Mouse (Mus musculus) myocyte (in vitro differentiated cells): Measurements from ENCODE around the gene Slc27a1.

Experiments
- CEBPB ChIP-seq: IDR thresholded peaks from 2 replicates; pipeline ENCODE4 v1.6.1; 2011; ENCODE audit warnings: mild to moderate bottlenecking, moderate library complexity; ENCODE audit not compliant: poor library complexity, insufficient read depth, severe bottlenecking
- E2F4 ChIP-seq: IDR thresholded peaks from one replicate; pipeline ENCODE4 v1.6.1; 2011; ENCODE audit warnings: mild to moderate bottlenecking, control low read depth, moderate library complexity; ENCODE audit not compliant: insufficient read depth
- MAX ChIP-seq: IDR thresholded peaks from one replicate; pipeline ENCODE4 v1.6.1; 2011; ENCODE audit warnings: low read depth, mild to moderate bottlenecking, control low read depth
- MYOD1 ChIP-seq, 3 experiments: IDR thresholded peaks; one replicate each; pipeline ENCODE4 v1.6.1; 2011; ENCODE audit warnings: control low read depth in 2 of 3, low read depth in 2 of 3, mild to moderate bottlenecking in 2 of 3, moderate library complexity in 1 of 3; ENCODE audit not compliant: insufficient read length in 2 of 3, control insufficient read depth in 1 of 3
- POLR2A ChIP-seq: IDR thresholded peaks from one replicate; pipeline ENCODE4 v1.6.1; 2011; ENCODE audit warnings: low read depth, mild to moderate bottlenecking, control low read depth, moderate library complexity; ENCODE audit not compliant: insufficient read length
- POLR2AphosphoS2 ChIP-seq: IDR thresholded peaks from one replicate; pipeline ENCODE4 v1.6.1; 2011; ENCODE audit warnings: low read depth, control low read depth; ENCODE audit not compliant: insufficient read length
- SRF ChIP-seq: IDR thresholded peaks from one replicate; pipeline ENCODE4 v1.6.1; 2011; ENCODE audit warnings: low read depth; ENCODE audit not compliant: control insufficient read depth, insufficient read length
- TCF12 ChIP-seq: IDR thresholded peaks from one replicate; pipeline ENCODE4 v1.6.1; 2011; ENCODE audit warnings: mild to moderate bottlenecking, control low read depth; ENCODE audit not compliant: poor library complexity, insufficient read depth, severe bottlenecking
- TCF3 ChIP-seq: IDR thresholded peaks from one replicate; pipeline ENCODE4 v1.6.1; 2011; ENCODE audit warnings: low read depth, control low read depth; ENCODE audit not compliant: insufficient read length
- USF1 ChIP-seq: IDR thresholded peaks from one replicate; pipeline ENCODE4 v1.6.1; 2011; ENCODE audit warnings: low read depth, mild to moderate bottlenecking, control low read depth, moderate library complexity

DNA sequence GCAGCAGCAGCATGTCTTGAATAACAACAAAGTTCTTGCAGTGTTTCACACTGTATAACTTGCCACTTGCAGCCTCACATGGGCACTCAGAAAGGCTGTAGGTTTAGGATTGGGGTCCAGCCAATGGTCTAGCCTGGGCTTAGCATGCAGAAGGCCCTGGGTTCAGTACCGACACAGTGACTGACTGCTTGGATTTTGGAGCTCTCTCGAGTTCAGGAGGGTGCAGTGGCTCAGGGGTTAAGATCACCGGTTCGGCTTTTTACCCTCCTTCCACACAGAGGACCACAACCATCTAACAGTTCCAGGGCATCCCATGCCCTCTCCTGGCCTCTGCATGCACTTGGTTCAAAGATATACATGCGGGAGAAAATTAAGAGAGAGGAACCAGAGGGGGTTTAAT is 22.3 kb downstream of the Slc27a1 start:
- no peak for TF ChIP-seq POLR2A
- TF ChIP-seq E2F4, result no peak
- TF ChIP-seq POLR2AphosphoS2, result no peak
- TF ChIP-seq USF1, result no peak
- no peak for TF ChIP-seq MYOD1 (IDR thresholded peaks at IDR 0.05; ENCODE audit: control insufficient read depth in 1 of 3, insufficient read length in 2 of 3, low read depth in 2 of 3)
- TF ChIP-seq MAX, result no peak
- TF ChIP-seq SRF, result no peak
- TF ChIP-seq CEBPB, result no peak
- TF ChIP-seq TCF3, result no peak
- no peak for TF ChIP-seq TCF12
